Mouse (Mus musculus): ENCODE measurements around the gene Tsnaxip1.

DNA sequence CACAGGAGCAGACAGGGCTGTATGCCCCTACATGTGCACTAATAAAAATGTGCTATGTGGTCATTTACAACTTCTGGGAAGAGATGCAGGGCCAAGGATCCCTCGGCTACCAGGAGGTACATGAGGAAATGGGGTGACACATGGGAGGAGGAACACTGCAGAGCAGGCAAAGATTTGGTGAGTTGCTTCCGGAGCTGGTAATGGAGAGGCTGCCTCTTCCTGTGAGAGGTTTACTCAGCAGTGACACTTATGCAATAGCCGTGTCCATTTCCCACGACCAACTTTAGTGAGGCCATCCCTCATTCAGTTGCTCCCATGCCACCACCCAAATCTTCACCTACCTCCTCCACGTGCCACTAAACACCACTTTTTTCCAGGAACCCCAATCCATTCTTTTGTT lies 47.2 kb upstream of the Tsnaxip1 start:
- TF ChIP-seq FLI1 (IDR thresholded peaks at IDR 0.05; ENCODE audit: low read length) = no peak
- no peak for TF ChIP-seq GATA1 (IDR thresholded peaks at IDR 0.05; ENCODE audit: borderline replicate concordance, low read length)
